Mouse (Mus musculus): Measurements from ENCODE around the gene Hspa12a.

Gene Hspa12a

GRCm38 (mm10) chr19:58859357-58859756 is 84.1 kb downstream of the Hspa12a start:
- DNase-seq: no peak

GRCm38 (mm10) chr19:58856129-58856855 is 87.2 kb downstream of the Hspa12a start:
- no peak for DNase-seq

- no peak for DNase-seq
Observed at GRCm38 (mm10) chr19:58854899-58855298, 88.6 kb downstream of the Hspa12a start.

- no peak for DNase-seq
Observed at GRCm38 (mm10) chr19:58853036-58853735, 90.3 kb downstream of the Hspa12a start.

- DNase-seq: no peak
Observed at GRCm38 (mm10) chr19:58850719-58851466, 92.6 kb downstream of the Hspa12a start.

GRCm38 (mm10) chr19:58849333-58850131 is 93.9 kb downstream of the Hspa12a start:
- no peak for DNase-seq

- no peak for DNase-seq
Observed at GRCm38 (mm10) chr19:58843606-58844005, 99.8 kb downstream of the Hspa12a start.

- no peak for DNase-seq
Observed at GRCm38 (mm10) chr19:58840721-58841271, 102.7 kb downstream of the Hspa12a start.

- no peak for DNase-seq
Observed at GRCm38 (mm10) chr19:58839806-58840205, 103.6 kb downstream of the Hspa12a start.

- DNase-seq: peak; percentile 64
Observed at GRCm38 (mm10) chr19:58839345-58839744, 104.1 kb downstream of the Hspa12a start.

GRCm38 (mm10) chr19:58838706-58839105 is 104.7 kb downstream of the Hspa12a start:
- DNase-seq: no peak

GRCm38 (mm10) chr19:58833639-58834180 is 109.7 kb downstream of the Hspa12a start:
- no peak for DNase-seq

- DNase-seq: no peak
Observed at GRCm38 (mm10) chr19:58832988-58833387, 110.5 kb downstream of the Hspa12a start.

GRCm38 (mm10) chr19:58831280-58831922 is 112.1 kb downstream of the Hspa12a start:
- peak; percentile 57 for DNase-seq

- no peak for DNase-seq
Observed at GRCm38 (mm10) chr19:58830182-58830581, 113.3 kb downstream of the Hspa12a start.

GRCm38 (mm10) chr19:58829575-58829974 is 113.9 kb downstream of the Hspa12a start:
- DNase-seq: peak; percentile 57

GRCm38 (mm10) chr19:58827656-58828055 is 115.8 kb downstream of the Hspa12a start:
- DNase-seq: no peak

GRCm38 (mm10) chr19:58824316-58824715 is 119.1 kb downstream of the Hspa12a start:
- DNase-seq: no peak

GRCm38 (mm10) chr19:58823301-58823700 is 120.2 kb downstream of the Hspa12a start:
- DNase-seq: no peak

- DNase-seq: peak; percentile 90
Observed at GRCm38 (mm10) chr19:58822454-58823200, 120.8 kb downstream of the Hspa12a start.

Measured in retina, postnatal 1 day (tissue).